Mouse (Mus musculus): ENCODE data around the gene Fbxl17. TPM values are rescaled to one million over a fixed set of nuclear protein-coding genes. Genes with fewer than 3 reads are reported as not detected.
A peak's percentile ranks its signal among the peaks of the same experiment; 100 is the strongest.

Gene Fbxl17
- total and polyA plus RNA-seq, 3 experiments = 8.2 to 9.9 (median 8.8) TPM

- TF ChIP-seq GATA2 (IDR thresholded peaks at IDR 0.05; ENCODE audit: borderline replicate concordance, low read depth, low read length) (no peak), GATA1 (IDR thresholded peaks at IDR 0.05; ENCODE audit: borderline replicate concordance, low read length) (no peak), CTCF (IDR thresholded peaks at IDR 0.05; ENCODE audit: low read depth, low read length) (no peak), POLR2AphosphoS5 (IDR thresholded peaks at IDR 0.05; ENCODE audit: insufficient replicate concordance, low read depth, low read length) (no peak), TAL1 (conservative IDR thresholded peaks at IDR 0.05; ENCODE audit: low read depth, low read length) (no peak)
- H3K9me3 ChIP-seq (replicated peaks) = no peaks in the 10 kb centered on the region
- H3K27me3 ChIP-seq (ENCODE audit: insufficient read depth, low read length) = no peaks in the 10 kb centered on the region
- H3K36me3 ChIP-seq (replicated peaks) = peaks cover 10% of the 10 kb centered on the region
- peak overlapping the region; percentile 34; the same call in 1 of the 2 replicates for H3K4me3 ChIP-seq (ENCODE audit: low read depth, low read length)
- ATAC-seq (ENCODE audit: extremely low read depth, insufficient number of reproducible peaks, low FRiP score, poor library complexity, severe bottlenecking) = peak; percentile 71
- peaks cover 26% of the 10 kb centered on the region for H3K4me1 ChIP-seq (ENCODE audit: insufficient read depth, low read depth, low read length)
- DNase-seq (ENCODE audit: low spot score) = no peak
Observed at GRCm38 (mm10) chr17:63430395-63431075, 69.3 kb downstream of the Fbxl17 start.

GRCm38 (mm10) chr17:63423851-63424250, 76.0 kb downstream of the Fbxl17 start:
- DNase-seq (ENCODE audit: low spot score) = no peak
- no peak overlapping the region for H3K4me3 ChIP-seq (ENCODE audit: low read depth, low read length)
- ATAC-seq (ENCODE audit: extremely low read depth, insufficient number of reproducible peaks, low FRiP score, poor library complexity, severe bottlenecking) = no peak
- TF ChIP-seq GATA1 (IDR thresholded peaks at IDR 0.05; ENCODE audit: borderline replicate concordance, low read length) (no peak), TAL1 (conservative IDR thresholded peaks at IDR 0.05; ENCODE audit: low read depth, low read length) (no peak), POLR2AphosphoS5 (IDR thresholded peaks at IDR 0.05; ENCODE audit: insufficient replicate concordance, low read depth, low read length) (no peak), GATA2 (IDR thresholded peaks at IDR 0.05; ENCODE audit: borderline replicate concordance, low read depth, low read length) (no peak), CTCF (IDR thresholded peaks at IDR 0.05; ENCODE audit: low read depth, low read length) (no peak)
- no peaks in the 10 kb centered on the region for H3K27me3 ChIP-seq (ENCODE audit: insufficient read depth, low read length)
- H3K36me3 ChIP-seq (replicated peaks) = peaks cover 14% of the 10 kb centered on the region
- no peaks in the 10 kb centered on the region for H3K9me3 ChIP-seq (replicated peaks)
- peaks cover 17% of the 10 kb centered on the region for H3K4me1 ChIP-seq (ENCODE audit: insufficient read depth, low read depth, low read length)

GRCm38 (mm10) chr17:63422685-63423084, 77.1 kb downstream of the Fbxl17 start:
- H3K4me1 ChIP-seq (ENCODE audit: insufficient read depth, low read depth, low read length) = peaks cover 15% of the 10 kb centered on the region
- H3K36me3 ChIP-seq (replicated peaks) = peaks cover 15% of the 10 kb centered on the region
- DNase-seq (ENCODE audit: low spot score) (no peak), ATAC-seq (ENCODE audit: extremely low read depth, insufficient number of reproducible peaks, low FRiP score, poor library complexity, severe bottlenecking) (peak; percentile 22)
- H3K4me3 ChIP-seq (ENCODE audit: low read depth, low read length) = no peak overlapping the region
- H3K27me3 ChIP-seq (ENCODE audit: insufficient read depth, low read length) = no peaks in the 10 kb centered on the region
- TF ChIP-seq GATA2 (IDR thresholded peaks at IDR 0.05; ENCODE audit: borderline replicate concordance, low read depth, low read length) (no peak), CTCF (IDR thresholded peaks at IDR 0.05; ENCODE audit: low read depth, low read length) (no peak), POLR2AphosphoS5 (IDR thresholded peaks at IDR 0.05; ENCODE audit: insufficient replicate concordance, low read depth, low read length) (no peak), TAL1 (conservative IDR thresholded peaks at IDR 0.05; ENCODE audit: low read depth, low read length) (no peak), GATA1 (IDR thresholded peaks at IDR 0.05; ENCODE audit: borderline replicate concordance, low read length) (no peak)
- H3K9me3 ChIP-seq (replicated peaks) = no peaks in the 10 kb centered on the region

GRCm38 (mm10) chr17:63421864-63422263, 78.0 kb downstream of the Fbxl17 start:
- H3K4me1 ChIP-seq (ENCODE audit: insufficient read depth, low read depth, low read length) = peaks cover 15% of the 10 kb centered on the region
- TF ChIP-seq TAL1 (conservative IDR thresholded peaks at IDR 0.05; ENCODE audit: low read depth, low read length) (no peak), POLR2AphosphoS5 (IDR thresholded peaks at IDR 0.05; ENCODE audit: insufficient replicate concordance, low read depth, low read length) (no peak), CTCF (IDR thresholded peaks at IDR 0.05; ENCODE audit: low read depth, low read length) (no peak), GATA2 (IDR thresholded peaks at IDR 0.05; ENCODE audit: borderline replicate concordance, low read depth, low read length) (no peak), GATA1 (IDR thresholded peaks at IDR 0.05; ENCODE audit: borderline replicate concordance, low read length) (no peak)
- DNase-seq (ENCODE audit: low spot score) (no peak), ATAC-seq (ENCODE audit: extremely low read depth, insufficient number of reproducible peaks, low FRiP score, poor library complexity, severe bottlenecking) (peak; percentile 72)
- H3K4me3 ChIP-seq (ENCODE audit: low read depth, low read length) = no peak overlapping the region
- no peaks in the 10 kb centered on the region for H3K27me3 ChIP-seq (ENCODE audit: insufficient read depth, low read length)
- H3K36me3 ChIP-seq (replicated peaks) = peaks cover 16% of the 10 kb centered on the region
- no peaks in the 10 kb centered on the region for H3K9me3 ChIP-seq (replicated peaks)

GRCm38 (mm10) chr17:63419503-63419902, 80.3 kb downstream of the Fbxl17 start:
- Histone ChIP-seq H3K9me3 (replicated peaks) (no peaks in the 10 kb centered on the region), H3K4me1 (ENCODE audit: insufficient read depth, low read depth, low read length) (peaks cover 27% of the 10 kb centered on the region), H3K4me3 (ENCODE audit: low read depth, low read length) (no peak overlapping the region), H3K36me3 (replicated peaks) (peaks cover 16% of the 10 kb centered on the region), H3K27me3 (ENCODE audit: insufficient read depth, low read length) (no peaks in the 10 kb centered on the region)
- ATAC-seq (ENCODE audit: extremely low read depth, insufficient number of reproducible peaks, low FRiP score, poor library complexity, severe bottlenecking) (no peak), DNase-seq (ENCODE audit: low spot score) (no peak)
- TF ChIP-seq TAL1 (conservative IDR thresholded peaks at IDR 0.05; ENCODE audit: low read depth, low read length) = no peak
- no peak for TF ChIP-seq GATA2 (IDR thresholded peaks at IDR 0.05; ENCODE audit: borderline replicate concordance, low read depth, low read length)
- no peak for TF ChIP-seq GATA1 (IDR thresholded peaks at IDR 0.05; ENCODE audit: borderline replicate concordance, low read length)
- TF ChIP-seq POLR2AphosphoS5 (IDR thresholded peaks at IDR 0.05; ENCODE audit: insufficient replicate concordance, low read depth, low read length) = no peak
- TF ChIP-seq CTCF (IDR thresholded peaks at IDR 0.05; ENCODE audit: low read depth, low read length) = no peak

- peaks cover 6% of the 10 kb centered on the region for H3K9me3 ChIP-seq (replicated peaks)
- no peak for ATAC-seq (ENCODE audit: extremely low read depth, insufficient number of reproducible peaks, low FRiP score, poor library complexity, severe bottlenecking)
- no peak overlapping the region for H3K4me3 ChIP-seq (ENCODE audit: low read depth, low read length)
- DNase-seq (ENCODE audit: low spot score) = no peak
- H3K36me3 ChIP-seq (replicated peaks) = peaks cover 14% of the 10 kb centered on the region
- H3K4me1 ChIP-seq (ENCODE audit: insufficient read depth, low read depth, low read length) = peaks cover 15% of the 10 kb centered on the region
- TF ChIP-seq CTCF (IDR thresholded peaks at IDR 0.05; ENCODE audit: low read depth, low read length) = peak; percentile 30; the same call in 1 of the 2 replicates
- no peak for TF ChIP-seq TAL1 (conservative IDR thresholded peaks at IDR 0.05; ENCODE audit: low read depth, low read length)
- no peaks in the 10 kb centered on the region for H3K27me3 ChIP-seq (ENCODE audit: insufficient read depth, low read length)
Observed at GRCm38 (mm10) chr17:63413973-63414580, 85.7 kb downstream of the Fbxl17 start.
